ENCODE assay signal across 9 mouse cellular contexts in genomic region chr7:72543946-72544345, GRCm38 (mm10).
DNase-seq lines count a peak whose midpoint lies in the region; ATAC-seq lines count a peak whose summit lies in the region.
"Had no signal": no experiment of that assay in that cellular context is flagged by ENCODE, and none has a peak within 500 bp of the region (broad histone marks: within the 10 kb centered on the region; RNA-seq: fewer than 3 reads in every experiment).

No protein-coding gene starts in this region.

- H3K4me1 ChIP-seq in forebrain, embryonic 14.5 days (ENCODE audit: control insufficient read depth, insufficient read depth, low read length) = peaks cover 12% of the 10 kb centered on the region; the same call in 1 of the 2 replicates
- peaks cover 25% of the 10 kb centered on the region for H3K4me1 ChIP-seq in forebrain, embryonic 10.5 days
- H3K4me1 ChIP-seq in intestine, embryonic 16.5 days (ENCODE audit: control insufficient read depth, insufficient read depth, low read length) = peaks cover 2% of the 10 kb centered on the region; the same call in 1 of the 2 replicates

- peak; percentile 74 for DNase-seq in forebrain, embryonic 14.5 days (ENCODE audit: low spot score)
- DNase-seq in forebrain, embryonic 10.5 days (ENCODE audit: extremely low spot score, low spot score) = no peak
- peak; percentile 31 for DNase-seq in right cerebral cortex, postnatal 14 days
- DNase-seq in right cerebral cortex, adult 18-20 months = no peak
- DNase-seq in lung, postnatal 36 days = peak; percentile 63
- no peak for DNase-seq in spleen, postnatal 4 days (ENCODE audit: low spot score in 2 of 2)

- no peak overlapping the region for H3K27ac ChIP-seq in forebrain, embryonic 14.5 days (ENCODE audit: low read depth, low read length)
- H3K27ac ChIP-seq in forebrain, embryonic 10.5 days = no peak overlapping the region
- no peak overlapping the region for H3K27ac ChIP-seq in intestine, embryonic 16.5 days (ENCODE audit: low read length)
- H3K27ac ChIP-seq: heart, embryonic 13.5 days had no signal

- H3K27me3 ChIP-seq in forebrain, embryonic 14.5 days (replicated peaks; ENCODE audit: control insufficient read depth, insufficient read depth, low read length) = no peaks in the 10 kb centered on the region
- H3K27me3 ChIP-seq in forebrain, embryonic 10.5 days (ENCODE audit: poor library complexity, severe bottlenecking) = 0 out of 2 replicates have a peak, but pooled peaks cover 5% of the 10 kb centered on the region
- H3K27me3 ChIP-seq in intestine, embryonic 16.5 days (replicated peaks; ENCODE audit: control insufficient read depth, insufficient read depth, low read length) = no peaks in the 10 kb centered on the region
- H3K27me3 ChIP-seq: heart, embryonic 13.5 days had no signal

- H3K36me3 ChIP-seq in forebrain, embryonic 14.5 days (ENCODE audit: control insufficient read depth, insufficient read depth, low read length) = no peaks in the 10 kb centered on the region
- H3K36me3 ChIP-seq in forebrain, embryonic 10.5 days (replicated peaks) = no peaks in the 10 kb centered on the region
- H3K36me3 ChIP-seq in intestine, embryonic 16.5 days (ENCODE audit: control insufficient read depth, insufficient read depth, low read length) = no peaks in the 10 kb centered on the region
- H3K36me3 ChIP-seq: heart, embryonic 13.5 days had no signal

- H3K4me3 ChIP-seq in forebrain, embryonic 14.5 days (ENCODE audit: low read depth, low read length) = no peak overlapping the region
- H3K4me3 ChIP-seq in forebrain, embryonic 10.5 days = no peak overlapping the region
- no peak overlapping the region for H3K4me3 ChIP-seq in intestine, embryonic 16.5 days (ENCODE audit: low read length)
- H3K4me3 ChIP-seq: heart, embryonic 13.5 days had no signal

- WGBS in forebrain, embryonic 14.5 days = 35% methylated on average over 4 of the region's 4 CpGs
- WGBS in forebrain, embryonic 10.5 days = 63% methylated on average over 4 of the region's 4 CpGs
- 22% methylated on average over 4 of the region's 4 CpGs for WGBS in intestine, embryonic 16.5 days

- no peak overlapping the region for H3K9ac ChIP-seq in forebrain, embryonic 14.5 days (ENCODE audit: low read length)
- no peak overlapping the region for H3K9ac ChIP-seq in intestine, embryonic 16.5 days (ENCODE audit: low read depth, low read length)
- H3K9ac ChIP-seq: heart, embryonic 13.5 days had no signal

- ATAC-seq in forebrain, embryonic 14.5 days = peak; percentile 46; the same call in 1 of the 2 replicates
- ATAC-seq in intestine, embryonic 16.5 days = peak; percentile 56
- no peak for ATAC-seq in megakaryocyte, adult 5-6 weeks (ENCODE audit: poor library complexity, severe bottlenecking)

- H3K9me3 ChIP-seq in forebrain, embryonic 14.5 days (replicated peaks; ENCODE audit: control insufficient read depth, low read length) = no peaks in the 10 kb centered on the region
- no peaks in the 10 kb centered on the region; the same call in 1 of the 2 replicates for H3K9me3 ChIP-seq in forebrain, embryonic 10.5 days
- H3K9me3 ChIP-seq in intestine, embryonic 16.5 days (ENCODE audit: control insufficient read depth, low read length) = peaks cover 5% of the 10 kb centered on the region; the same call in 1 of the 2 replicates
- H3K9me3 ChIP-seq: heart, embryonic 13.5 days had no signal

- no peak overlapping the region for H3K4me2 ChIP-seq in forebrain, embryonic 14.5 days (ENCODE audit: low read length)
- H3K4me2 ChIP-seq in intestine, embryonic 16.5 days (ENCODE audit: low read depth, low read length) = no peak overlapping the region
- H3K4me2 ChIP-seq: heart, embryonic 13.5 days had no signal

Comparison
In these comparisons a context has a peak if more than half of its experiments do, and no peak if none do; other contexts are left out.
1. DNase-seq: peak in forebrain, embryonic 14.5 days (single experiment), right cerebral cortex, postnatal 14 days (single experiment) and lung, postnatal 36 days (single experiment); none in forebrain, embryonic 10.5 days (single experiment), right cerebral cortex, adult 18-20 months (single experiment) and spleen, postnatal 4 days (0 of 2).